Mouse (Mus musculus) lung, postnatal 0 days (tissue): ENCODE measurements around the gene Ddx4. TPM values are rescaled to one million over a fixed set of nuclear protein-coding genes. Genes with fewer than 3 reads are reported as not detected.

Experiments
- ATAC-seq: fragments of 200-750 bp; cut with Nextera tagmentation; 2 replicates; pipeline ENCODE4 v1.8.0; 2017; ENCODE audit warnings: moderate library complexity
- DNase-seq: peaks from one replicate; pipeline ENCODE4 v3.0.0-alpha.2; 2016; ENCODE audit warnings: low spot score
- H3K27ac ChIP-seq: fragments of 300-500 bp; sonication (generic); 2 replicates; pipeline ENCODE4 v1.5.1; 2014; ENCODE audit warnings: antibody characterized with exemption, mild to moderate bottlenecking, low read length, mixed read lengths
- H3K27me3 ChIP-seq: fragments of 300-500 bp; sonication (generic); replicated peaks from 2 replicates; pipeline ENCODE4 v1.6.1; 2014; ENCODE audit warnings: low read length, mixed read lengths; ENCODE audit not compliant: insufficient read depth
- H3K36me3 ChIP-seq: fragments of 300-500 bp; sonication (generic); 2 replicates; pipeline ENCODE4 v1.6.1; 2014; ENCODE audit warnings: low read length, mixed read lengths; ENCODE audit not compliant: insufficient read depth
- H3K4me1 ChIP-seq: fragments of 300-500 bp; sonication (generic); 2 replicates; pipeline ENCODE4 v1.6.1; 2014; ENCODE audit warnings: antibody characterized with exemption, low read depth, low read length, mixed read lengths; ENCODE audit not compliant: insufficient read depth
- H3K4me2 ChIP-seq: fragments of 300-500 bp; sonication (generic); replicated peaks from 2 replicates; pipeline ENCODE4 v1.6.1; 2014; ENCODE audit warnings: low read depth, mild to moderate bottlenecking, low read length, moderate library complexity, mixed read lengths
- H3K4me3 ChIP-seq: fragments of 300-500 bp; sonication (generic); 2 replicates; pipeline ENCODE4 v1.5.1; 2014; ENCODE audit warnings: low read depth, low read length
- H3K9ac ChIP-seq: fragments of 300-500 bp; sonication (generic); replicated peaks from 2 replicates; pipeline ENCODE4 v1.6.1; 2014; ENCODE audit warnings: low read depth, mild to moderate bottlenecking
- H3K9me3 ChIP-seq: fragments of 300-500 bp; sonication (generic); 2 replicates; pipeline ENCODE4 v1.6.1; 2016; ENCODE audit warnings: low read length, mixed read lengths
- CTCF ChIP-seq: IDR thresholded peaks from 2 replicates; pipeline ENCODE4 v1.5.1; 2016; ENCODE audit warnings: antibody characterized with exemption, mild to moderate bottlenecking
- EP300 ChIP-seq: IDR thresholded peaks from 2 replicates; pipeline ENCODE4 v1.6.1; 2016; ENCODE audit warnings: antibody characterized with exemption, mild to moderate bottlenecking, control low read depth
- WGBS: fragments of 180-500 bp; shearing (Covaris S2); extraction: QIAGEN DNeasy Blood & Tissue Kit; methylation state at CpG from one replicate; pipeline ENCODE4 v1.1.7; 2014; 5-methylcytosine and 5-hydroxymethylcytosine counted together
- polyA plus RNA-seq: library from polyadenylated mRNA; unstranded; fragments of >200 nt; fragmentation: Nextera tagmentation; extraction: Ambion mirVana; gene quantifications from 2 replicates; pipeline ENCODE4 v1.2.1, GENCODE M21; 2015

Gene Ddx4
- 0.11 and 0.17 TPM in 2 replicates for polyA plus RNA-seq

- H3K27me3 ChIP-seq = no peaks in the 10 kb centered on the region
- DNase-seq = no peak
- H3K27ac ChIP-seq = no peak within 1 kb of the TSS
- no peak for TF ChIP-seq EP300
- no peak for TF ChIP-seq CTCF
- no peak within 1 kb of the TSS for H3K4me2 ChIP-seq
- no peaks in the 10 kb centered on the region for H3K36me3 ChIP-seq
- WGBS = 74% methylated on average over 44 of the region's 45 CpGs
- H3K9me3 ChIP-seq = peaks cover 6% of the 10 kb centered on the region; the same call in 1 of the 2 replicates
- no peaks in the 10 kb centered on the region for H3K4me1 ChIP-seq
- no peak for ATAC-seq
- no peak within 1 kb of the TSS for H3K4me3 ChIP-seq
- no peak within 1 kb of the TSS for H3K9ac ChIP-seq
Observed at GRCm38 (mm10) chr13:112652205-112652604, at the start of gene Ddx4. TSS of gene Ddx4 (minus strand) at chr13:112652475.

GRCm38 (mm10) chr13:112701256-112701655 lies 49.0 kb upstream of the Ddx4 start:
- no peaks in the 10 kb centered on the region for H3K4me1 ChIP-seq
- H3K27ac ChIP-seq = no peak overlapping the region
- ATAC-seq = no peak; the same call in 1 of the 2 replicates
- no peak overlapping the region for H3K9ac ChIP-seq
- no peaks in the 10 kb centered on the region for H3K36me3 ChIP-seq
- no peak overlapping the region for H3K4me3 ChIP-seq
- H3K9me3 ChIP-seq = no peaks in the 10 kb centered on the region
- no peak overlapping the region for H3K4me2 ChIP-seq
- TF ChIP-seq EP300 = no peak
- TF ChIP-seq CTCF = no peak
- no peaks in the 10 kb centered on the region for H3K27me3 ChIP-seq
- WGBS = 75% methylated on average over 8 of the region's 8 CpGs
- no peak for DNase-seq

- Histone ChIP-seq H3K4me2 (no peak overlapping the region), H3K27me3 (no peaks in the 10 kb centered on the region), H3K4me1 (no peaks in the 10 kb centered on the region), H3K4me3 (no peak overlapping the region), H3K9ac (no peak overlapping the region), H3K9me3 (no peaks in the 10 kb centered on the region), H3K27ac (no peak overlapping the region), H3K36me3 (no peaks in the 10 kb centered on the region)
- DNase-seq (no peak), ATAC-seq (no peak)
- 93% methylated on average over 8 of the region's 8 CpGs for WGBS
- TF ChIP-seq CTCF (no peak), EP300 (no peak)
Observed at GRCm38 (mm10) chr13:112695526-112696240, 43.4 kb upstream of the Ddx4 start.

- 86% methylated on average over 10 of the region's 10 CpGs for WGBS
- no peak overlapping the region for H3K27ac ChIP-seq
Observed at GRCm38 (mm10) chr13:112692870-112693553, 40.7 kb upstream of the Ddx4 start.

GRCm38 (mm10) chr13:112686155-112686554 lies 33.9 kb upstream of the Ddx4 start:
- no peaks in the 10 kb centered on the region for H3K27me3 ChIP-seq
- H3K9ac ChIP-seq = no peak overlapping the region
- no peak overlapping the region for H3K27ac ChIP-seq
- WGBS = 35% methylated on average over 2 of the region's 2 CpGs
- H3K36me3 ChIP-seq = no peaks in the 10 kb centered on the region
- no peak overlapping the region for H3K4me2 ChIP-seq
- H3K4me3 ChIP-seq = no peak overlapping the region
- TF ChIP-seq CTCF (no peak), EP300 (no peak)
- peaks cover 11% of the 10 kb centered on the region; the same call in 1 of the 2 replicates for H3K4me1 ChIP-seq
- DNase-seq = no peak
- no peak for ATAC-seq
- no peaks in the 10 kb centered on the region for H3K9me3 ChIP-seq

More at GRCm38 (mm10) chr13:112692870-112693553, 40.7 kb upstream of the Ddx4 start:
- H3K9ac ChIP-seq = no peak overlapping the region
- H3K9me3 ChIP-seq = no peaks in the 10 kb centered on the region
- H3K36me3 ChIP-seq = no peaks in the 10 kb centered on the region
- no peak for TF ChIP-seq CTCF
- no peak for TF ChIP-seq EP300
- no peaks in the 10 kb centered on the region for H3K27me3 ChIP-seq
- no peak overlapping the region for H3K4me2 ChIP-seq
- no peak for DNase-seq
- no peak overlapping the region for H3K4me3 ChIP-seq
- no peaks in the 10 kb centered on the region for H3K4me1 ChIP-seq
- no peak for ATAC-seq

- no peaks in the 10 kb centered on the region for H3K9me3 ChIP-seq
- ATAC-seq = peak; percentile 54; the same call in 1 of the 2 replicates
- no peak for TF ChIP-seq EP300
- TF ChIP-seq CTCF = no peak
Observed at GRCm38 (mm10) chr13:112683970-112684369, 31.7 kb upstream of the Ddx4 start.

More at GRCm38 (mm10) chr13:112683970-112684369, 31.7 kb upstream of the Ddx4 start:
- Histone ChIP-seq H3K4me1 (peaks cover 11% of the 10 kb centered on the region; the same call in 1 of the 2 replicates), H3K27ac (peak overlapping the region; percentile 51; the same call in 1 of the 2 replicates), H3K4me2 (no peak overlapping the region), H3K36me3 (no peaks in the 10 kb centered on the region), H3K27me3 (no peaks in the 10 kb centered on the region), H3K9ac (no peak overlapping the region), H3K4me3 (no peak overlapping the region)
- DNase-seq = peak; percentile 17
- WGBS = 54% methylated on average over 6 of the region's 6 CpGs
